Mouse (Mus musculus): ENCODE results near the gene Rapgefl1.

The Rapgefl1 gene

GRCm38 (mm10) chr11:98836651-98837141, at the start of gene Rapgefl1:
Gene Rapgefl1, plus strand, starts transcription at chr11:98836785.
- DNase-seq (ENCODE audit: extremely low spot score, low spot score), result peak; percentile 85

- no peak for DNase-seq (ENCODE audit: extremely low spot score, low spot score)
These were observed 49.4 kb upstream of the Rapgefl1 start for GRCm38 (mm10) chr11:98787229-98787628.

GRCm38 (mm10) chr11:98787691-98788090, 48.9 kb upstream of the Rapgefl1 start:
- DNase-seq (ENCODE audit: extremely low spot score, low spot score), result no peak

- no peak for DNase-seq (ENCODE audit: extremely low spot score, low spot score)
These were observed 48.4 kb upstream of the Rapgefl1 start for GRCm38 (mm10) chr11:98788139-98788538.

GRCm38 (mm10) chr11:98788550-98789218, 47.9 kb upstream of the Rapgefl1 start:
- peak; percentile 85 for DNase-seq (ENCODE audit: extremely low spot score, low spot score)

GRCm38 (mm10) chr11:98789219-98789807, 47.3 kb upstream of the Rapgefl1 start:
- DNase-seq (ENCODE audit: extremely low spot score, low spot score), result no peak

GRCm38 (mm10) chr11:98789824-98790223, 46.8 kb upstream of the Rapgefl1 start:
- DNase-seq (ENCODE audit: extremely low spot score, low spot score), result no peak

GRCm38 (mm10) chr11:98790631-98791205, 45.9 kb upstream of the Rapgefl1 start:
- no peak for DNase-seq (ENCODE audit: extremely low spot score, low spot score)

GRCm38 (mm10) chr11:98791448-98791847, 45.1 kb upstream of the Rapgefl1 start:
- no peak for DNase-seq (ENCODE audit: extremely low spot score, low spot score)

GRCm38 (mm10) chr11:98792081-98792480, 44.5 kb upstream of the Rapgefl1 start:
- no peak for DNase-seq (ENCODE audit: extremely low spot score, low spot score)

GRCm38 (mm10) chr11:98794469-98795014, 42.0 kb upstream of the Rapgefl1 start:
- no peak for DNase-seq (ENCODE audit: extremely low spot score, low spot score)

- DNase-seq (ENCODE audit: extremely low spot score, low spot score), result peak; percentile 94
These were observed 41.4 kb upstream of the Rapgefl1 start, which contains the start of gene Msl1 for GRCm38 (mm10) chr11:98795015-98795713. Gene Msl1, plus strand, starts transcription at chr11:98795516.

- DNase-seq (ENCODE audit: extremely low spot score, low spot score), result no peak
These were observed 40.7 kb upstream of the Rapgefl1 start for GRCm38 (mm10) chr11:98795714-98796514.

- peak; percentile 84 for DNase-seq (ENCODE audit: extremely low spot score, low spot score)
These were observed 39.9 kb upstream of the Rapgefl1 start for GRCm38 (mm10) chr11:98796515-98797216.

- DNase-seq (ENCODE audit: extremely low spot score, low spot score), result no peak
These were observed 39.3 kb upstream of the Rapgefl1 start for GRCm38 (mm10) chr11:98797306-98797705.

GRCm38 (mm10) chr11:98797909-98798308, 38.7 kb upstream of the Rapgefl1 start:
- DNase-seq (ENCODE audit: extremely low spot score, low spot score), result no peak

- no peak for DNase-seq (ENCODE audit: extremely low spot score, low spot score)
These were observed 32.0 kb upstream of the Rapgefl1 start, which contains the start of gene Casc3 for GRCm38 (mm10) chr11:98804605-98805004. Gene Casc3, plus strand, starts transcription at chr11:98804905.

- DNase-seq (ENCODE audit: extremely low spot score, low spot score), result no peak
These were observed 28.2 kb upstream of the Rapgefl1 start for GRCm38 (mm10) chr11:98808417-98808816.

GRCm38 (mm10) chr11:98809457-98810290, 26.9 kb upstream of the Rapgefl1 start:
- DNase-seq (ENCODE audit: extremely low spot score, low spot score), result peak; percentile 97

Data from neural tube, embryonic 10.5 days (tissue).